Mouse (Mus musculus): ENCODE measurements around the gene Rad54l.

DNA sequence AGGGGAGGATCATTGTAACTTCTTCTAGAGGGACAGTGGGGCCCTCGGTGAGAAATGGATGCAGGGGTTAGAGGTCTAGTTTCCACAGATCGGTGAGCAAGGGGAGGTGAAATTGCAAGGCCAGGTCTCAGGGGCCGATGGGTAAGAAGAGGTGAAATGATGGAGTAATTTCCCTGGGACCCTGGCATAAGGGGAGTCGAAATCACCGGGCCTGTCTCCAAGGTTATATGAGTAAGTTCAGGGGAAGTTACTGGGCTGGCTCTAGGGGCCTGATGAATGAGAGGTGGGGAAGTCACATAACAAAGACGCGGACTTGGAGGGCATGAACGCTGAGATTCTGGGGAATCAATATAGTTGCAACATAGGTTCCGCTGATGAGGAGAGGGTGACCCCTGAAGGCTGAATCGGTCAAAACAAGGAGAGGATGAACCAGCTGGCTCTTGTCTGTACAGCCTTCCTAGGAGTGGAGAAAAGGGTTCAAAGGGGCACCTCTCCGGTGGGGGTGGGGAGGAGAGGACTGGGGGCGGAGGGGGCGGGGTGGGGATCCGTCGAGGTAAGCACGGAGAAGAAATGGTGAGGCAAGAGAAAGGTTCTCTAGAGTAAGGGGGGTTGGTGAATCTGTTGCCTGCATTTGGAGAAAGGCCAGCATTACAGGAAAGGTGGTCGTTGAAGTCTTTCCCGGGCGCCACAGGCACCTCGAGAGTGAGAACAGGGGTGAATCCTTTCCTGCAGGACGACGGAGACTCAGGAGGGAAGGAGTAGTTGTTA lies 70.8 kb downstream of the Rad54l start:
- no peak for TF ChIP-seq USF1 (IDR thresholded peaks at IDR 0.05; ENCODE audit: low read depth)
- TF ChIP-seq CTCF (IDR thresholded peaks at IDR 0.05; ENCODE audit: control insufficient read depth, insufficient read depth, insufficient read length) = no peak
- TF ChIP-seq MAX (IDR thresholded peaks at IDR 0.05) = no peak
- TF ChIP-seq MYOG (IDR thresholded peaks at IDR 0.05; ENCODE audit: control insufficient read depth, extremely low read depth, insufficient read length) = no peak
